Mouse (Mus musculus) E14TG2a.4 (cell line): ENCODE data around the gene Cux2.

Experiments used
- CTCF ChIP-seq: conservative IDR thresholded peaks from 2 replicates; pipeline ENCODE4 v1.5.1; 2014; ENCODE audit warnings: low read length
- NANOG ChIP-seq: IDR thresholded peaks from 2 replicates; pipeline ENCODE4 v1.6.1; 2014; ENCODE audit warnings: borderline replicate concordance, low read length, mixed read lengths

GRCm38 (mm10) chr5:122089664-122090063 lies 39.8 kb upstream of the Cux2 start:
- TF ChIP-seq CTCF: no peak
- TF ChIP-seq NANOG: no peak
